In genomic region chr7:35802906-35803595, GRCm38 (mm10) we compare ENCODE assay signal across 8 mouse cellular contexts. TPM values are rescaled to one million over a fixed set of nuclear protein-coding genes. Genes with fewer than 3 reads are reported as not detected.
DNase-seq lines count a peak whose midpoint lies in the region; ATAC-seq and TF ChIP-seq lines count a peak whose summit lies in the region.

Gene Zfp507, minus strand, starts transcription at chr7:35803003.

- H3K36me3 ChIP-seq in embryonic facial prominence, embryonic 15.5 days, result peaks cover 21% of the 10 kb centered on the region
- peaks cover 32% of the 10 kb centered on the region for H3K36me3 ChIP-seq in limb, embryonic 12.5 days
- H3K36me3 ChIP-seq in midbrain, embryonic 15.5 days (replicated peaks), result peaks cover 19% of the 10 kb centered on the region
- H3K36me3 ChIP-seq in spleen, adult 2 months (ENCODE audit: control insufficient read depth, insufficient read depth, low read length), result peaks cover 13% of the 10 kb centered on the region

- no peak for TF ChIP-seq CTCF in bone marrow macrophage, adult 2 months (IDR thresholded peaks at IDR 0.05; ENCODE audit: low read depth, low read length)
- TF ChIP-seq CTCF in spleen, adult 2 months (IDR thresholded peaks at IDR 0.05; ENCODE audit: extremely low read depth, insufficient read depth, insufficient read length, insufficient replicate concordance), result no peak

- ATAC-seq in embryonic facial prominence, embryonic 15.5 days (ENCODE audit: insufficient number of reproducible peaks, low FRiP score, low TSS enrichment, low read depth), result peak; percentile 94
- ATAC-seq in limb, embryonic 12.5 days (ENCODE audit: insufficient number of reproducible peaks, insufficient read depth, low FRiP score, low TSS enrichment, low read depth), result peak; percentile 90
- peak; percentile 95 for ATAC-seq in midbrain, embryonic 15.5 days (replicated peaks)

- no peaks in the 10 kb centered on the region for H3K9me3 ChIP-seq in embryonic facial prominence, embryonic 15.5 days (replicated peaks)
- no peaks in the 10 kb centered on the region for H3K9me3 ChIP-seq in limb, embryonic 12.5 days
- no peaks in the 10 kb centered on the region for H3K9me3 ChIP-seq in midbrain, embryonic 15.5 days

- H3K9ac ChIP-seq in embryonic facial prominence, embryonic 15.5 days, result peak within 1 kb of the TSS; percentile 97
- H3K9ac ChIP-seq in limb, embryonic 12.5 days (replicated peaks), result peak within 1 kb of the TSS; percentile 97
- peak within 1 kb of the TSS; percentile 99 for H3K9ac ChIP-seq in midbrain, embryonic 15.5 days

- peak; percentile 92 to 94 for DNase-seq in B cell, adult 2 months
- peak; percentile 67 for DNase-seq in heart, adult 8-10 months (ENCODE audit: low spot score)
- peak; percentile 74 to 84 for DNase-seq in kidney, adult 8-10 months
- peak; percentile 74 to 85 for DNase-seq in spleen, adult 2 months (ENCODE audit: low read depth in 1 of 2, low spot score in 2 of 2)

- WGBS in embryonic facial prominence, embryonic 15.5 days, result 20% methylated on average over 26 of the region's 26 CpGs
- 20% methylated on average over 25 of the region's 26 CpGs for WGBS in limb, embryonic 12.5 days
- WGBS in midbrain, embryonic 15.5 days, result 22% methylated on average over 26 of the region's 26 CpGs
- 22% methylated on average over 26 of the region's 26 CpGs for WGBS in spleen, adult 2 months

- no peaks in the 10 kb centered on the region for H3K27me3 ChIP-seq in embryonic facial prominence, embryonic 15.5 days
- H3K27me3 ChIP-seq in limb, embryonic 12.5 days, result no peaks in the 10 kb centered on the region
- no peaks in the 10 kb centered on the region for H3K27me3 ChIP-seq in midbrain, embryonic 15.5 days (replicated peaks)
- H3K27me3 ChIP-seq in spleen, adult 2 months (ENCODE audit: control insufficient read depth, insufficient read depth, low read length), result no peaks in the 10 kb centered on the region

- no peaks in the 10 kb centered on the region for H3K4me1 ChIP-seq in bone marrow macrophage, adult 2 months (ENCODE audit: control insufficient read depth, insufficient read depth, low read length)
- H3K4me1 ChIP-seq in embryonic facial prominence, embryonic 15.5 days, result peaks cover 10% of the 10 kb centered on the region; the same call in 1 of the 2 replicates
- H3K4me1 ChIP-seq in limb, embryonic 12.5 days (replicated peaks), result peaks cover 12% of the 10 kb centered on the region
- H3K4me1 ChIP-seq in midbrain, embryonic 15.5 days, result peaks cover 12% of the 10 kb centered on the region
- H3K4me1 ChIP-seq in spleen, adult 2 months (ENCODE audit: control insufficient read depth, insufficient read depth, insufficient read length), result peaks cover 1% of the 10 kb centered on the region

- TF ChIP-seq POLR2A in bone marrow macrophage, adult 2 months (IDR thresholded peaks at IDR 0.05; ENCODE audit: borderline replicate concordance, low read depth, low read length), result no peak
- no peak for TF ChIP-seq POLR2A in spleen, adult 2 months (IDR thresholded peaks at IDR 0.05; ENCODE audit: low read depth, low read length)

- peak within 1 kb of the TSS; percentile 67 for H3K4me2 ChIP-seq in embryonic facial prominence, embryonic 15.5 days (replicated peaks)
- H3K4me2 ChIP-seq in limb, embryonic 12.5 days, result peak within 1 kb of the TSS; percentile 74
- H3K4me2 ChIP-seq in midbrain, embryonic 15.5 days, result peak within 1 kb of the TSS; percentile 91

- H3K27ac ChIP-seq in bone marrow macrophage, adult 2 months (ENCODE audit: insufficient read depth, low read depth, low read length), result no peak within 1 kb of the TSS
- H3K27ac ChIP-seq in embryonic facial prominence, embryonic 15.5 days (replicated peaks), result peak within 1 kb of the TSS; percentile 89
- peak within 1 kb of the TSS; percentile 91 for H3K27ac ChIP-seq in limb, embryonic 12.5 days
- peak within 1 kb of the TSS; percentile 90 for H3K27ac ChIP-seq in midbrain, embryonic 15.5 days
- H3K27ac ChIP-seq in spleen, adult 2 months (ENCODE audit: insufficient read depth, low read length), result peak within 1 kb of the TSS; percentile 76

- peak within 1 kb of the TSS; percentile 10; the same call in 1 of the 2 replicates for H3K4me3 ChIP-seq in bone marrow macrophage, adult 2 months (ENCODE audit: insufficient read depth, low read length)
- H3K4me3 ChIP-seq in embryonic facial prominence, embryonic 15.5 days (replicated peaks), result peak within 1 kb of the TSS; percentile 92
- peak within 1 kb of the TSS; percentile 95 for H3K4me3 ChIP-seq in limb, embryonic 12.5 days (replicated peaks)
- peak within 1 kb of the TSS; percentile 98 for H3K4me3 ChIP-seq in midbrain, embryonic 15.5 days
- peak within 1 kb of the TSS; percentile 72 for H3K4me3 ChIP-seq in spleen, adult 2 months (ENCODE audit: extremely low read depth, insufficient read depth, insufficient read length)

RNA-seq across cellular contexts. Expression of gene Zfp507, which starts in this region (rescaled TPM):
- not detected in 2 replicates for polyA plus RNA-seq in bone marrow macrophage, adult 2 months (2012; ENCODE audit: insufficient read depth, insufficient read length, missing spikeins)
- polyA plus RNA-seq in embryonic facial prominence, embryonic 15.5 days (2015; fragmentation: Nextera tagmentation; extraction: Ambion mirVana), result 18.8 and 20.0 TPM in 2 replicates
- 10 to 100 TPM; 10.2 to 14.1 (median 13.5) TPM for total RNA-seq in heart, adult 8-10 months (2022)
- polyA plus RNA-seq in limb, embryonic 12.5 days (2016; fragmentation: Nextera tagmentation; extraction: Ambion mirVana), result 27.1 and 27.4 TPM in 2 replicates
- polyA plus RNA-seq in midbrain, embryonic 15.5 days (2015; fragmentation: Nextera tagmentation; extraction: Ambion mirVana), result 14.7 and 16.0 TPM in 2 replicates
- 5.0 and 6.4 TPM in 2 replicates for polyA plus RNA-seq in spleen, adult 2 months (2012; rRNA removed)

Comparison
In these comparisons a context has a peak if more than half of its experiments do, and no peak if none do; other contexts are left out.
1. H3K4me3 ChIP-seq: peak in every context shown above with its lines; median percentile 98 in midbrain, embryonic 15.5 days; 95 in limb, embryonic 12.5 days; 92 in embryonic facial prominence, embryonic 15.5 days; 72 in spleen, adult 2 months; 10 in bone marrow macrophage, adult 2 months.